Mouse (Mus musculus): ENCODE measurements at regions not wholly inside any gene's neighbourhood (a gene's known extent, or its start where the extent isn't known, plus 50 kb on each side); places are given as distances from the start of the nearest gene placed in this dataset.

GRCm38 (mm10) chr8:10828580-10828979, 179.7 kb downstream of the Irs2 start:
- DNase-seq (ENCODE audit: extremely low spot score, low read depth, low spot score), result no peak

GRCm38 (mm10) chr8:10827560-10827959, 180.7 kb downstream of the Irs2 start:
- no peak for DNase-seq (ENCODE audit: extremely low spot score, low read depth, low spot score)

GRCm38 (mm10) chr8:10825981-10826380, 182.3 kb downstream of the Irs2 start:
- DNase-seq (ENCODE audit: extremely low spot score, low read depth, low spot score), result no peak

- DNase-seq (ENCODE audit: extremely low spot score, low read depth, low spot score), result no peak
Measured at GRCm38 (mm10) chr8:10825192-10825926, 182.9 kb downstream of the Irs2 start.

- no peak for DNase-seq (ENCODE audit: extremely low spot score, low read depth, low spot score)
Measured at GRCm38 (mm10) chr8:10821901-10822300, 186.4 kb downstream of the Irs2 start.

- DNase-seq (ENCODE audit: extremely low spot score, low read depth, low spot score), result no peak
Measured at GRCm38 (mm10) chr8:10814499-10814898, 193.8 kb downstream of the Irs2 start.

- no peak for DNase-seq (ENCODE audit: extremely low spot score, low read depth, low spot score)
Measured at GRCm38 (mm10) chr8:10812060-10812670, 196.1 kb downstream of the Irs2 start.

GRCm38 (mm10) chr8:10807040-10807439, 201.2 kb downstream of the Irs2 start:
- no peak for DNase-seq (ENCODE audit: extremely low spot score, low read depth, low spot score)

- no peak for DNase-seq (ENCODE audit: extremely low spot score, low read depth, low spot score)
Measured at GRCm38 (mm10) chr8:10805405-10806151, 202.7 kb downstream of the Irs2 start.

GRCm38 (mm10) chr8:10804974-10805373, 203.3 kb downstream of the Irs2 start:
- no peak for DNase-seq (ENCODE audit: extremely low spot score, low read depth, low spot score)

- no peak for DNase-seq (ENCODE audit: extremely low spot score, low read depth, low spot score)
Measured at GRCm38 (mm10) chr8:10802003-10802402, 206.3 kb downstream of the Irs2 start.

GRCm38 (mm10) chr8:10801580-10801979, 206.7 kb downstream of the Irs2 start:
- DNase-seq (ENCODE audit: extremely low spot score, low read depth, low spot score), result no peak

- no peak for DNase-seq (ENCODE audit: extremely low spot score, low read depth, low spot score)
Measured at GRCm38 (mm10) chr8:10798444-10798843, 209.8 kb downstream of the Irs2 start.

GRCm38 (mm10) chr8:10794367-10795189, 213.7 kb downstream of the Irs2 start:
- no peak for DNase-seq (ENCODE audit: extremely low spot score, low read depth, low spot score)

- DNase-seq (ENCODE audit: extremely low spot score, low read depth, low spot score), result no peak
Measured at GRCm38 (mm10) chr8:10793670-10794366, 214.4 kb downstream of the Irs2 start.

- DNase-seq (ENCODE audit: extremely low spot score, low read depth, low spot score), result no peak
Measured at GRCm38 (mm10) chr8:10788496-10789200, 219.6 kb downstream of the Irs2 start.

GRCm38 (mm10) chr8:10785801-10786200, 222.5 kb downstream of the Irs2 start:
- no peak for DNase-seq (ENCODE audit: extremely low spot score, low read depth, low spot score)

- DNase-seq (ENCODE audit: extremely low spot score, low read depth, low spot score), result no peak
Measured at GRCm38 (mm10) chr8:10785311-10785710, 222.9 kb downstream of the Irs2 start.

GRCm38 (mm10) chr8:10784481-10784880, 223.8 kb downstream of the Irs2 start:
- no peak for DNase-seq (ENCODE audit: extremely low spot score, low read depth, low spot score)

- DNase-seq (ENCODE audit: extremely low spot score, low read depth, low spot score), result no peak
Measured at GRCm38 (mm10) chr8:10781860-10782259, 226.4 kb downstream of the Irs2 start.

Data from hindlimb bud, embryonic 11.5 days (tissue).